Mouse (Mus musculus): Measurements from ENCODE around the gene Lrguk.

GRCm38 (mm10) chr6:34003033-34003432 is 26.2 kb upstream of the Lrguk start:
- TF ChIP-seq CTCF (IDR thresholded peaks at IDR 0.05; ENCODE audit: extremely low read depth, insufficient read depth, low read length) (no peak), POLR2A (IDR thresholded peaks at IDR 0.05; ENCODE audit: extremely low read depth, insufficient read depth, low read length) (no peak)
